Mouse (Mus musculus) erythroblast, embryonic 14.5 days (primary cell): ENCODE measurements around the gene Prr15l.

Source experiments
- GATA1 ChIP-seq: IDR thresholded peaks from 2 replicates; pipeline ENCODE4 v1.6.1; 2012; ENCODE audit warnings: low read length, inconsistent platforms, mixed read lengths
- TAL1 ChIP-seq: IDR thresholded peaks from 3 replicates; pipeline ENCODE4 v1.6.1; 2012; ENCODE audit warnings: low read length, inconsistent platforms, mixed read lengths

DNA sequence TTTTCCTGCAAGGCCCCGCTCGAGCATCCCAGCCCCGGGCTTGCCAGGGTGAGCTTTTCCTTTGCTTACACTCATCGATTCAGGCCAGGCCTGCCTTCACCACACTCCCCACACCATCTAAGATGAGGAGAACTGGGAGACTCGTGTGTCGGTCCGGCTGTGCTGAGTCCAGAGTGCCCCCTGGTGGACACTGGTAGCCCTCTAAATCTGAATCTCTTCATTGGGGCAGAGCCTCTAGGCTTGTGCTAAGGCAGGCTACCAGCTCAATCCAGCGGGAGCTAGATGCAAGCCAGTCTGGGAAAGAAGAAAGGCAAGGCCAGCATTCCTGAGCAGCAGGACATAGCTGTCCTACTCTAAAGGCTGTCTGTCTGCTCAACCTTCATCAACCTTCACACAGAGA lies 35.7 kb downstream of the Prr15l start:
- TF ChIP-seq GATA1 (no peak), TAL1 (no peak)
